Mouse (Mus musculus) neural tube, embryonic 11.5 days (tissue): ENCODE results near the gene Gm47289. TPM values are rescaled to one million over a fixed set of nuclear protein-coding genes. Genes with fewer than 3 reads are reported as not detected.
A peak's percentile ranks its signal among the peaks of the same experiment; 100 is the strongest.

Source experiments
- ATAC-seq: fragments of 200-750 bp; cut with Nextera tagmentation; 2 replicates; pipeline ENCODE4 v1.8.0; 2017; ENCODE audit warnings: moderate number of reproducible peaks, mild to moderate bottlenecking, moderate TSS enrichment, moderate library complexity; ENCODE audit not compliant: insufficient read depth, low FRiP score, low TSS enrichment
- DNase-seq: peaks from one replicate; pipeline ENCODE4 v3.0.0-alpha.2; 2015; ENCODE audit warnings: low spot score
- H3K27ac ChIP-seq: fragments of 300-500 bp; sonication (generic); 2 replicates; pipeline ENCODE4 v1.5.1; 2014; ENCODE audit warnings: low read depth, mild to moderate bottlenecking, low read length
- H3K27me3 ChIP-seq: fragments of 300-500 bp; sonication (generic); 2 replicates; pipeline ENCODE4 v1.6.1; 2014; ENCODE audit warnings: mild to moderate bottlenecking, low read length, mixed read lengths; ENCODE audit not compliant: control insufficient read depth, insufficient read depth
- H3K36me3 ChIP-seq: fragments of 300-500 bp; sonication (generic); 2 replicates; pipeline ENCODE4 v1.6.1; 2014; ENCODE audit warnings: mild to moderate bottlenecking, low read length, moderate library complexity, mixed read lengths; ENCODE audit not compliant: control insufficient read depth, insufficient read depth
- H3K4me1 ChIP-seq: fragments of 300-500 bp; sonication (generic); 2 replicates; pipeline ENCODE4 v1.6.1; 2014; ENCODE audit warnings: low read length, mixed read lengths; ENCODE audit not compliant: control insufficient read depth, insufficient read depth
- H3K4me2 ChIP-seq: fragments of 300-500 bp; sonication (generic); 2 replicates; pipeline ENCODE4 v1.6.1; 2014; ENCODE audit warnings: low read depth, mild to moderate bottlenecking, moderate library complexity
- H3K4me3 ChIP-seq: fragments of 300-500 bp; sonication (generic); 2 replicates; pipeline ENCODE4 v1.5.1; 2014; ENCODE audit warnings: low read depth, low read length
- H3K9ac ChIP-seq: fragments of 300-500 bp; sonication (generic); 2 replicates; pipeline ENCODE4 v1.6.1; 2014; ENCODE audit warnings: mild to moderate bottlenecking, low read length
- H3K9me3 ChIP-seq: fragments of 300-500 bp; sonication (generic); 2 replicates; pipeline ENCODE4 v1.6.1; 2016; ENCODE audit warnings: low read length; ENCODE audit not compliant: control insufficient read depth
- WGBS: fragments of 180-500 bp; shearing (Covaris S2); extraction: QIAGEN DNeasy Blood & Tissue Kit; methylation state at CpG from one replicate; pipeline ENCODE4 v1.1.7; 2014; 5-methylcytosine and 5-hydroxymethylcytosine counted together
- polyA plus RNA-seq: library from polyadenylated mRNA; unstranded; fragments of >200 nt; fragmentation: Nextera tagmentation; extraction: Ambion mirVana; gene quantifications from 2 replicates; pipeline ENCODE4 v1.2.1, GENCODE M21; 2014

Gm47289 gene
- polyA plus RNA-seq, 1 experiment from 2014 or later = not detected

DNA sequence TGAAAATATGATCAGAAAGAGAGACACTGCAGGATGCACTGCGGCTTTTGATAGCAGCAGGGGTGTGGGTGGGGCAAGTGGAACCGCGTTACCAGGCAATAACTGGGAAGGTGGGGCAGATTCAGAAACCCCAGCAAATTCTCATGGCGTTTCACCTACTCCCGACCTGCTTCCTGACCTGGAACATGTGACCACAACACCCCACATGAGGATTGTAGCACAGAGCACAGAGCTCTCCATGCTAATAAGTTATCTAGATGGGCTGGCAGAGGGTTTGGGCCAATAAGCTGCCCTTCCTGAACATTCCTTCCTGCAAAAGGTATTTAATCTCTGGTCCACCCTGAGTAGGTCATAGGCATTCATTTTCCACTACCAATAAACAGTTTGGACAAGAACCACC, 28.3 kb upstream of the Gm47289 start:
- Histone ChIP-seq H3K27me3 (no peaks in the 10 kb centered on the region), H3K9me3 (no peaks in the 10 kb centered on the region), H3K4me1 (no peaks in the 10 kb centered on the region), H3K36me3 (no peaks in the 10 kb centered on the region), H3K9ac (no peak overlapping the region), H3K4me2 (no peak overlapping the region), H3K4me3 (no peak overlapping the region), H3K27ac (no peak overlapping the region)
- DNase-seq (no peak), ATAC-seq (no peak)
- WGBS = 66% methylated on average over 5 of the region's 5 CpGs

DNA sequence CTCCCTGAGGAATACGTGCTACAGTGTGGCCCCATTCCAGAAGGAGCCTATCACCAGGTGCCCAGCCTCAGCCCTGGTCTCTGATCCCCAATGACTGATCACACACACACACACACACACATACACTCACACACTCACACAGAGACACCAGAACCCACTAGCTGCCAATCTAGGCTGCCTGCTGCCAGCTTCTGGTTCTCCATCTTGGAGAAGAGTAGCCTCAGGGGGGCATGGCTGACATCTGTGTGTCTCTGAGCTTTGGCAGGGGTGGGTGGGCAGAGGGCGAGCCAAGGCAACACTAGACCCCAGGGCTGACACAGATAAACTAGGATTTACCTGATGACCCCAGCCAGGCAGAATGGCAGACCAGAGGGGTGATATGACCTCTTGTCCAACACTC, 20.1 kb upstream of the Gm47289 start:
- 69% methylated on average over 2 of the region's 2 CpGs for WGBS
- no peaks in the 10 kb centered on the region for H3K9me3 ChIP-seq
- no peak overlapping the region for H3K27ac ChIP-seq
- H3K4me3 ChIP-seq = no peak overlapping the region
- H3K4me1 ChIP-seq = no peaks in the 10 kb centered on the region
- no peak overlapping the region for H3K4me2 ChIP-seq
- no peak for ATAC-seq
- no peaks in the 10 kb centered on the region for H3K27me3 ChIP-seq
- DNase-seq = no peak
- no peaks in the 10 kb centered on the region for H3K36me3 ChIP-seq
- H3K9ac ChIP-seq = no peak overlapping the region

DNA sequence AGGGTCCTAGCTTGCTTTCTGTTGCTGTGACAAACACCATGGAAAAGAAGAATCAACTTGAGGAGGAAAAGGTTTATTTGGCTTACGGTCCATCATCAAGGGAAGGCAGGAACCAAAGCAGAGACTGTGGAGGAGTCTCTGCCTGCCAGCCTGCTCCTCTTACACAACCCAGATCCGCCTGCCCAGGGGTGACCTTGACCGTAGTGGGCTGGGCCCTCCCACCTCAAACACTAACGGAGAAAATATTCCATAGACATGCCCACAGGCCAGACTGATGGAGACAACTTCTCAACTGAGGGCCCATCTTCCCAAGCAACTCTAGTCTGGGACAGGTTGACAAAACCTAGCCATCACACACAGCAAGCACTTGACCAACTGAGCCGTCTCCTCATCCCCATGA, 16.9 kb upstream of the Gm47289 start:
- Histone ChIP-seq H3K4me3 (no peak overlapping the region), H3K27ac (no peak overlapping the region), H3K27me3 (no peaks in the 10 kb centered on the region), H3K36me3 (no peaks in the 10 kb centered on the region), H3K9ac (no peak overlapping the region), H3K4me2 (no peak overlapping the region), H3K4me1 (no peaks in the 10 kb centered on the region), H3K9me3 (no peaks in the 10 kb centered on the region)
- DNase-seq (no peak), ATAC-seq (no peak)
- 93% methylated on average over 5 of the region's 5 CpGs for WGBS

DNA sequence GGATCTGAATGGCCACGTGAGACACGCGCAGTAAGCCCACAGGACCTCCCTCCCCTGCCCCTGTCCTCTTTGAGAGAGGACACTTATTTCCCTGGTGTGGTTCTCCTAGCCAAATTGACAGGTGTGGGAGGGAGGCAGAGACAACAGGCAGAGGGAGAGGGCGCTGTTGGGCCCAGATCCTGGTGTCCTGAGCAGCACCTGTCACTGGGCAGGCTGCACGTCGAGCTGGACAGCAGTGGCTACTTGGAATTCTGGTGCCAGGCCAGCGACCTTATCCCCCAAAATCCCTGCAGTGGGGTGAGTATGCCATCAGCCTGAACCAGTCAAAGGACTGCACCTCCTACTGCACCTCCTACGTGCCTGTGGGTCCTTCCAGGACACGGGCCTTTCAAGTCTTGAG, 15.6 kb upstream of the Gm47289 start:
- WGBS = 76% methylated on average over 9 of the region's 9 CpGs
- DNase-seq (no peak), ATAC-seq (no peak)
- Histone ChIP-seq H3K4me2 (no peak overlapping the region), H3K27me3 (no peaks in the 10 kb centered on the region), H3K27ac (no peak overlapping the region), H3K4me3 (no peak overlapping the region), H3K9ac (no peak overlapping the region), H3K36me3 (no peaks in the 10 kb centered on the region), H3K9me3 (no peaks in the 10 kb centered on the region), H3K4me1 (no peaks in the 10 kb centered on the region)

DNA sequence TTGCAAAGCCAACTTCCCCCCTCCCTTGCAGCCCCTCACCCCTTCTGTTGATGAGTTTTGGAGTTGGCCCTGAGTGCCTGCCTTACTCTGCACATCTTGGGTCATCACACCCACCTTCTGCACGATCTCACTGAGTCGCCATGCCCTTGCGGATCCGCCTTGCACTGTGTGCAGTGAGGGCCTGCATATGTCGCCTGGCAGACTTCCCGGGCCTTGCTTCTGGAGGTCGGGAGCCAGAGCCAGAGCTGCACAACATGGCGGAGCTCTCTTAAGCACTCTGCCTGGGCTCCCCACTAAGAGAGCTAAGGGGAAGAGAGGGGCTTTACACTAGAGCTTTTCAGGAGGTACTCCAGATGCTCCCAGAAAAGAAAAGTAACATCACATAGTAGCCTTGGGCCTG, 14.3 kb upstream of the Gm47289 start:
- no peak overlapping the region for H3K4me3 ChIP-seq
- H3K36me3 ChIP-seq = no peaks in the 10 kb centered on the region
- no peaks in the 10 kb centered on the region for H3K4me1 ChIP-seq
- H3K27ac ChIP-seq = no peak overlapping the region
- no peaks in the 10 kb centered on the region for H3K27me3 ChIP-seq
- ATAC-seq (no peak), DNase-seq (no peak)
- WGBS = 87% methylated on average over 8 of the region's 8 CpGs
- H3K9me3 ChIP-seq = no peaks in the 10 kb centered on the region
- H3K9ac ChIP-seq = no peak overlapping the region
- no peak overlapping the region for H3K4me2 ChIP-seq

DNA sequence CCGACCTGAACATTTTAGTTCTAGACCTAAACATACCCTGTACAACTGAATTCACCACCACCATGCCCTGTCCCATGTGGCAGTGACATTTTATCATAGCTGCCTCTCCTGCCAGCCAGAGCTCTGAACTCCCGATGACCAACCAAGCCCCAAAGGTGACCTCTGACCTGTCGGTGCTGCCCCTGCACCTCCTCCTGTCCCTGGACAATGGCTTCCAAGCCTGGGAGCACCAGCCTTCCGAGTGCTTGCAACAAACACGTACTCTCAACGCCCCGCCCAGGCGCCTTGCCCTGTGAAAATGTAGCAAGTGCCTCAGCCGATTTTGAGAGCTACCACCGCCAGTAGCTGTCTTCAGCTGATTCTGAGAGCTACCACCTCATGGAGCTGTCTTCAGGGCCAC, 13.8 kb upstream of the Gm47289 start:
- WGBS = 63% methylated on average over 10 of the region's 10 CpGs

DNA sequence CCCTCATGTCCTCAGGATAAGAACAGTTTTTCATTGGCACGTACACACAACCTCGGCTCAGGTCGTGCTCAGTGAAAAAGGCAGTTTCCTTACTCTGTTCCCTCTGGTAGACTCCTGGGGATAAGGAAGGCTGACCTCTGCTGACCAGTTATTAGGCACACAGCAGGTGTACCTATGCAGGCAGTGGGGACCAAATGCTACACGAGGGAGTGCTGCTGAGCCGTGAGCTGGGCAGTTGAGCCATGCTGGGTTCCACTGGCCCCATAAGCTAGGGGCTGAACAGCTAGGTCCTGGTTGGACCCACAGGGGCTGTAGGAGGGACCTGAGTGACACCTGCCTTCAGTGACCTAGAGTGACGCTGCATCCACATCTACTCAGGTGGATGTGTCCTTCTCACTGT, 13.3 kb upstream of the Gm47289 start:
- Histone ChIP-seq H3K9ac (no peak overlapping the region), H3K4me1 (no peaks in the 10 kb centered on the region), H3K4me2 (no peak overlapping the region), H3K4me3 (no peak overlapping the region), H3K9me3 (no peaks in the 10 kb centered on the region), H3K36me3 (no peaks in the 10 kb centered on the region), H3K27me3 (no peaks in the 10 kb centered on the region), H3K27ac (no peak overlapping the region)
- ATAC-seq (no peak), DNase-seq (no peak)
- WGBS = 72% methylated on average over 6 of the region's 6 CpGs

More for the DNA sequence above, 13.8 kb upstream of the Gm47289 start:
- no peaks in the 10 kb centered on the region for H3K4me1 ChIP-seq
- H3K4me3 ChIP-seq = no peak overlapping the region
- no peak overlapping the region for H3K9ac ChIP-seq
- ATAC-seq = no peak
- H3K4me2 ChIP-seq = no peak overlapping the region
- H3K36me3 ChIP-seq = no peaks in the 10 kb centered on the region
- no peak for DNase-seq
- no peaks in the 10 kb centered on the region for H3K9me3 ChIP-seq
- no peaks in the 10 kb centered on the region for H3K27me3 ChIP-seq
- no peak overlapping the region for H3K27ac ChIP-seq

DNA sequence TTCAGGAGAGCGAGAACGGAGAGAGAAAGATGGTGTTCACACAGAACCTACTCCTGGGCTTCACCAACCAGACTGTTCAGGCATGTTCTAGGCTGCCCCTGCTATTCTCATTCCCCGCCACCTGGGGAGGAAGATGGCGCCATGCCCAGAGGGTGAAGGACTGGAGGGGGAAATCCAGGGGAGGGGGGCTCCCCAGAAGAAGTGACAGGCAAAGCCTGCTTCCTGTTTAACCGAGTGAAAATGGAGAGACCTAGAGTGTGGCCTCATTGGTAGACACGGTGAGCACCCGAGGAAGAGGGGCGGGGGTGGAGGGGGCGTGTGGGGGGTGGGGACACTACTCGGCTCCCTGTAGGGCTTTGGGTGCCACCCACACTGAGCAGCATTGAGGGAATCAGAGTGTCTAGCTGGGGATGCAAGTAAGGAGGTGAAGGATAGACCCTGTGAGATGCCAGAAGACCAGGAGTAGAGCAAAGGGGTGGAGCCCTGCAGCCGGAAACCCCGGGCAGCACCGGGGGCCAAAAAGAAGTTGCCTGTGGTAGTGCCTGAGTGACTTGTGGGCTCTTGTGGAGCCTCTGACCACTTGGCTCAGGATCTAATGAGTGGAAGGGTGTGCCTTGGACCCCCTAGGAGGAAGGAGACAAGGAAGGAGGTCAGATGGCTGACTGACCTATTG, 12.7 kb upstream of the Gm47289 start:
- H3K27me3 ChIP-seq = no peaks in the 10 kb centered on the region
- H3K4me2 ChIP-seq = no peak overlapping the region
- no peaks in the 10 kb centered on the region for H3K9me3 ChIP-seq
- no peak overlapping the region for H3K9ac ChIP-seq
- H3K4me1 ChIP-seq = no peaks in the 10 kb centered on the region
- H3K4me3 ChIP-seq = no peak overlapping the region
- H3K27ac ChIP-seq = no peak overlapping the region
- H3K36me3 ChIP-seq = no peaks in the 10 kb centered on the region
- DNase-seq (no peak), ATAC-seq (no peak)
- 82% methylated on average over 13 of the region's 13 CpGs for WGBS

DNA sequence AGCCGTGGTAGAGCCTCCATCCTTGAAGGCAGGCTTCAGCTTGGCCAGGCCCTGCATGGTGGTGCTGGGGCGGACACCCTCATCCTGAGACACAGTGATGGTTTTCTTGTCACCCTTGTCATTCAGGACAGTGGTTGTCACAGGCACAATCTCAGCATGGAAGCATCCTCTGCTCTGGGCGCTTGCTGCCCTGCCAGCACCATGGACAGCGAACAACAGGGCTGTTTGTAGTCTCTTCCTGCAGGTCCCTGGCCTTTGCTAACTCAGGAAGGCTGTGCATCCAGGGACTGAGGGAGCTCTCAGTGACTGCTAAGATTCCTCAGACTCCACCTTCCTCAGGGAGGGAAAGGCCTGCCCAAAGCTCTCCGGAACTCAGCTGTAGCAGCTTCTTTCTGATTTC, 9.4 kb upstream of the Gm47289 start:
- Histone ChIP-seq H3K9ac (no peak overlapping the region), H3K27ac (no peak overlapping the region), H3K4me3 (no peak overlapping the region), H3K4me2 (no peak overlapping the region), H3K9me3 (no peaks in the 10 kb centered on the region), H3K27me3 (no peaks in the 10 kb centered on the region), H3K4me1 (no peaks in the 10 kb centered on the region), H3K36me3 (no peaks in the 10 kb centered on the region)
- no peak for ATAC-seq
- DNase-seq = peak; percentile 67
- 30% methylated on average over 5 of the region's 5 CpGs for WGBS
